Mouse (Mus musculus) spleen, postnatal 4 days (tissue): ENCODE measurements around the gene Tmem89.

ENCODE experiments used
- DNase-seq, 2 experiments: peaks; one replicate each; pipeline ENCODE4 v3.0.0; 2022; ENCODE audit warnings: low spot score in 2 of 2

Gene Tmem89

GRCm38 (mm10) chr9:108914491-108914890 is at the start of gene Tmem89:
Gene Tmem89 (plus strand): TSS chr9:108914619.
- no peak for DNase-seq

GRCm38 (mm10) chr9:108912308-108912707 is 2.1 kb upstream of the Tmem89 start:
- DNase-seq: no peak

GRCm38 (mm10) chr9:108913161-108913560 is 1.3 kb upstream of the Tmem89 start:
- DNase-seq: no peak

- DNase-seq: no peak
Observed at GRCm38 (mm10) chr9:108913621-108914020, 798 bp upstream of the Tmem89 start.

GRCm38 (mm10) chr9:108925897-108926296 is 11.5 kb downstream of the Tmem89 start:
- no peak for DNase-seq

- DNase-seq: no peak
Observed at GRCm38 (mm10) chr9:108928424-108928823, 14.0 kb downstream of the Tmem89 start.

GRCm38 (mm10) chr9:108935991-108936390 is 21.6 kb downstream of the Tmem89 start:
- no peak for DNase-seq

GRCm38 (mm10) chr9:108936418-108937364 is 22.3 kb downstream of the Tmem89 start, which contains the start of gene Uqcrc1:
Gene Uqcrc1 (plus strand): TSS chr9:108936633.
- peak; percentile 94 to 99 for DNase-seq

GRCm38 (mm10) chr9:108945111-108945510 is 30.7 kb downstream of the Tmem89 start:
- DNase-seq: no peak

GRCm38 (mm10) chr9:108945608-108946007 is 31.2 kb downstream of the Tmem89 start:
- no peak for DNase-seq

- DNase-seq: peak in 1 of 2 experiments; percentile 60
Observed at GRCm38 (mm10) chr9:108949231-108949966, 35.0 kb downstream of the Tmem89 start.

- no peak for DNase-seq
Observed at GRCm38 (mm10) chr9:108949967-108950728, 35.7 kb downstream of the Tmem89 start.

GRCm38 (mm10) chr9:108953081-108953636 is 38.7 kb downstream of the Tmem89 start, which contains the start of gene Col7a1:
Gene Col7a1 (plus strand): TSS chr9:108953586.
- no peak for DNase-seq

- no peak for DNase-seq
Observed at GRCm38 (mm10) chr9:108955241-108955640, 40.8 kb downstream of the Tmem89 start.

GRCm38 (mm10) chr9:108955846-108956245 is 41.4 kb downstream of the Tmem89 start:
- no peak for DNase-seq

- DNase-seq: no peak
Observed at GRCm38 (mm10) chr9:108963577-108963976, 49.2 kb downstream of the Tmem89 start.

- no peak for DNase-seq
Observed at GRCm38 (mm10) chr9:108964338-108964737, 49.9 kb downstream of the Tmem89 start.
